Mouse (Mus musculus) kidney, postnatal 0 days (tissue): ENCODE data around the gene Snrpd2. TPM values are rescaled to one million over a fixed set of nuclear protein-coding genes. Genes with fewer than 3 reads are reported as not detected.

Source experiments
- ATAC-seq: fragments of 200-750 bp; cut with Nextera tagmentation; replicated peaks from 2 replicates; pipeline ENCODE4 v1.8.0; 2017; ENCODE audit warnings: low read depth, moderate number of reproducible peaks, moderate TSS enrichment, moderate library complexity; ENCODE audit not compliant: low FRiP score
- DNase-seq: peaks from one replicate; pipeline ENCODE4 v3.0.0-alpha.2; 2016; ENCODE audit warnings: low spot score
- H3K27ac ChIP-seq: fragments of 300-500 bp; sonication (generic); 2 replicates; pipeline ENCODE4 v1.5.1; 2014; ENCODE audit warnings: mild to moderate bottlenecking
- H3K27me3 ChIP-seq: fragments of 300-500 bp; sonication (generic); 2 replicates; pipeline ENCODE4 v1.6.1; 2014; ENCODE audit warnings: low read length, mixed read lengths; ENCODE audit not compliant: insufficient read depth
- H3K36me3 ChIP-seq: fragments of 300-500 bp; sonication (generic); 2 replicates; pipeline ENCODE4 v1.6.1; 2014; ENCODE audit warnings: low read length, mixed read lengths; ENCODE audit not compliant: insufficient read depth
- H3K4me1 ChIP-seq: fragments of 300-500 bp; sonication (generic); replicated peaks from 2 replicates; pipeline ENCODE4 v1.6.1; 2014; ENCODE audit warnings: antibody characterized with exemption, low read length, mixed read lengths; ENCODE audit not compliant: insufficient read depth
- H3K4me2 ChIP-seq: fragments of 300-500 bp; sonication (generic); 2 replicates; pipeline ENCODE4 v1.6.1; 2014; ENCODE audit warnings: mild to moderate bottlenecking, low read length, moderate library complexity, mixed read lengths
- H3K4me3 ChIP-seq: fragments of 300-500 bp; sonication (generic); replicated peaks from 2 replicates; pipeline ENCODE4 v1.5.1; 2014; ENCODE audit warnings: low read depth, low read length
- H3K9ac ChIP-seq: fragments of 300-500 bp; sonication (generic); 2 replicates; pipeline ENCODE4 v1.6.1; 2014; ENCODE audit warnings: low read depth, low read length
- H3K9me3 ChIP-seq: fragments of 300-500 bp; sonication (generic); replicated peaks from 2 replicates; pipeline ENCODE4 v1.6.1; 2016; ENCODE audit warnings: low read length, inconsistent platforms, mixed read lengths
- CTCF ChIP-seq: IDR thresholded peaks from 2 replicates; pipeline ENCODE4 v1.5.1; 2016; ENCODE audit warnings: antibody characterized with exemption, low read depth, mild to moderate bottlenecking, moderate library complexity
- WGBS: fragments of 180-500 bp; shearing (Covaris S2); extraction: QIAGEN DNeasy Blood & Tissue Kit; methylation state at CpG from one replicate; pipeline ENCODE4 v1.1.7; 2014; 5-methylcytosine and 5-hydroxymethylcytosine counted together
- microRNA counts: library from miRNA; unstranded; fragments of <30 nt; microRNA quantifications from one replicate; lab custom pipeline; 2015
- microRNA-seq: library from miRNA; unstranded; fragments of <30 nt; microRNA quantifications from one replicate; pipeline ENCODE4, GENCODE M21; 2016
- polyA plus RNA-seq: library from polyadenylated mRNA; unstranded; fragments of >200 nt; fragmentation: Nextera tagmentation; extraction: Ambion mirVana; gene quantifications from 2 replicates; pipeline ENCODE4 v1.2.1, GENCODE M21; 2015

Gene Snrpd2
- polyA plus RNA-seq, 1 experiment from 2014 or later = 127 TPM

- DNase-seq (no peak), ATAC-seq (peak; percentile 53; the same call in 1 of the 2 replicates)
- peaks cover 15% of the 10 kb centered on the region for H3K4me1 ChIP-seq
- 46% methylated on average over 6 of the region's 6 CpGs for WGBS
- no peak overlapping the region for H3K4me3 ChIP-seq
- 0 out of 2 replicates have a peak, but pooled peaks cover 11% of the 10 kb centered on the region for H3K36me3 ChIP-seq
- H3K9ac ChIP-seq = peak overlapping the region; percentile 18; the same call in 1 of the 2 replicates
- peaks cover 3% of the 10 kb centered on the region; the same call in 1 of the 2 replicates for H3K27me3 ChIP-seq
- no peak overlapping the region for H3K4me2 ChIP-seq
- no peak for TF ChIP-seq CTCF
- no peaks in the 10 kb centered on the region for H3K9me3 ChIP-seq
- peak overlapping the region; percentile 55 for H3K27ac ChIP-seq
Observed at GRCm38 (mm10) chr7:19184758-19185157, 35.2 kb downstream of the Snrpd2 start.

GRCm38 (mm10) chr7:19194676-19195075 lies 45.2 kb downstream of the Snrpd2 start:
- Histone ChIP-seq H3K4me2 (no peak overlapping the region), H3K9ac (no peak overlapping the region), H3K4me1 (no peaks in the 10 kb centered on the region), H3K4me3 (no peak overlapping the region), H3K27ac (no peak overlapping the region), H3K27me3 (no peaks in the 10 kb centered on the region), H3K9me3 (no peaks in the 10 kb centered on the region), H3K36me3 (peaks cover 30% of the 10 kb centered on the region; the same call in 1 of the 2 replicates)
- TF ChIP-seq CTCF = peak; percentile 39
- ATAC-seq (no peak), DNase-seq (no peak)
- WGBS = 96% methylated on average over 4 of the region's 4 CpGs

- TF ChIP-seq CTCF = peak; percentile 64
- H3K9ac ChIP-seq = no peak overlapping the region
- H3K27me3 ChIP-seq = no peaks in the 10 kb centered on the region
- H3K4me2 ChIP-seq = no peak overlapping the region
- no peak overlapping the region for H3K4me3 ChIP-seq
- DNase-seq (no peak), ATAC-seq (no peak)
- 55% methylated on average over 6 of the region's 6 CpGs for WGBS
- no peaks in the 10 kb centered on the region for H3K4me1 ChIP-seq
- no peak overlapping the region for H3K27ac ChIP-seq
- peaks cover 26% of the 10 kb centered on the region; the same call in 1 of the 2 replicates for H3K36me3 ChIP-seq
- no peaks in the 10 kb centered on the region for H3K9me3 ChIP-seq
Observed at GRCm38 (mm10) chr7:19196676-19197075, 47.2 kb downstream of the Snrpd2 start.

GRCm38 (mm10) chr7:19197985-19198384 lies 48.5 kb downstream of the Snrpd2 start:
- no peak overlapping the region for H3K4me2 ChIP-seq
- H3K4me1 ChIP-seq = no peaks in the 10 kb centered on the region
- H3K36me3 ChIP-seq = peaks cover 28% of the 10 kb centered on the region; the same call in 1 of the 2 replicates
- no peak for ATAC-seq
- H3K9me3 ChIP-seq = no peaks in the 10 kb centered on the region
- WGBS = 33% methylated on average over 2 of the region's 2 CpGs
- no peak overlapping the region for H3K27ac ChIP-seq
- no peaks in the 10 kb centered on the region for H3K27me3 ChIP-seq
- no peak for DNase-seq
- H3K9ac ChIP-seq = no peak overlapping the region
- no peak overlapping the region for H3K4me3 ChIP-seq
- TF ChIP-seq CTCF = peak; percentile 66

- 74% methylated on average over 14 of the region's 15 CpGs for WGBS
- Histone ChIP-seq H3K4me3 (no peak overlapping the region), H3K9me3 (no peaks in the 10 kb centered on the region), H3K4me2 (no peak overlapping the region), H3K27ac (no peak overlapping the region), H3K9ac (no peak overlapping the region), H3K4me1 (no peaks in the 10 kb centered on the region), H3K27me3 (no peaks in the 10 kb centered on the region), H3K36me3 (peaks cover 22% of the 10 kb centered on the region)
- no peak for DNase-seq
- no peak for TF ChIP-seq CTCF
- 0 out of 2 replicates have a peak, but pooled peaks have one; percentile 17 for ATAC-seq
Observed at GRCm38 (mm10) chr7:19201660-19202059, 52.1 kb downstream of the Snrpd2 start.

- no peak for TF ChIP-seq CTCF
- 69% methylated on average over 15 of the region's 15 CpGs for WGBS
- Histone ChIP-seq H3K4me3 (no peak overlapping the region), H3K27me3 (no peaks in the 10 kb centered on the region), H3K36me3 (peaks cover 22% of the 10 kb centered on the region), H3K9me3 (no peaks in the 10 kb centered on the region), H3K27ac (no peak overlapping the region), H3K4me1 (no peaks in the 10 kb centered on the region), H3K4me2 (no peak overlapping the region), H3K9ac (no peak overlapping the region)
- no peak for DNase-seq
- no peak for ATAC-seq
Observed at GRCm38 (mm10) chr7:19202065-19202850, 52.7 kb downstream of the Snrpd2 start.

MicroRNA genes within 50 kb of the gene (microRNA counts, 519-probe panel; counts per million panel counts)
- 330 counts per million, percentile 68 among the panel's probes with 10 or more counts for microRNA mmu-miR-330 (lab: Ali Mortazavi, UCI)

Small RNAs within 50 kb of the gene (microRNA-seq; reads per million reads assigned to microRNA genes)
- gene Mir330 = 192 reads per million, percentile 59 among the genes with 10 or more reads in this experiment

Other genes starting within 250 kb of the Snrpd2 start
- gene Ccdc61, start 239.3 kb upstream of the Snrpd2 start, polyA plus RNA-seq = 22.4 and 26.3 TPM in 2 replicates
- gene Nova2, start 223.8 kb upstream of the Snrpd2 start, polyA plus RNA-seq = 0.55 and 0.58 TPM in 2 replicates
- gene Nanos2, start 162.3 kb upstream of the Snrpd2 start, polyA plus RNA-seq = 0.09 TPM in 1 of 2 replicates, not detected in the other
- gene Mypop, start 158.5 kb upstream of the Snrpd2 start, polyA plus RNA-seq = 3.3 and 3.6 TPM in 2 replicates
- gene Irf2bp1, start 145.7 kb upstream of the Snrpd2 start, polyA plus RNA-seq = 15.2 and 17.3 TPM in 2 replicates
- gene Foxa3, start 126.2 kb upstream of the Snrpd2 start, polyA plus RNA-seq = 0.53 and 0.57 TPM in 2 replicates
- 16.6 and 17.6 TPM in 2 replicates for gene Sympk, start 125.3 kb upstream of the Snrpd2 start, polyA plus RNA-seq
- gene Rsph6a, start 95.0 kb upstream of the Snrpd2 start, polyA plus RNA-seq = not detected in 2 replicates
- gene Dmwd, start 73.5 kb upstream of the Snrpd2 start, polyA plus RNA-seq = 12.2 and 16.9 TPM in 2 replicates
- 9.4 and 11.6 TPM in 2 replicates for gene Dmpk, start 65.9 kb upstream of the Snrpd2 start, polyA plus RNA-seq
- 7.6 and 7.9 TPM in 2 replicates for gene Six5, start 55.1 kb upstream of the Snrpd2 start, polyA plus RNA-seq
- 2.0 TPM in 2 replicates for gene Gm4969, start 31.4 kb upstream of the Snrpd2 start, polyA plus RNA-seq
- gene Fbxo46, start 29.9 kb upstream of the Snrpd2 start, polyA plus RNA-seq = 12.1 and 13.0 TPM in 2 replicates
- gene Qpctl, start 431 bp upstream of the Snrpd2 start, polyA plus RNA-seq = 13.3 and 15.4 TPM in 2 replicates
- gene Gipr, start 16.4 kb downstream of the Snrpd2 start, polyA plus RNA-seq = 0.08 and 0.09 TPM in 2 replicates
- gene Eml2, start 26.7 kb downstream of the Snrpd2 start, polyA plus RNA-seq = 10.6 and 13.1 TPM in 2 replicates
- 5.1 and 5.2 TPM in 2 replicates for gene Gpr4, start 62.8 kb downstream of the Snrpd2 start, polyA plus RNA-seq
- 30.4 and 30.5 TPM in 2 replicates for gene Opa3, start 78.6 kb downstream of the Snrpd2 start, polyA plus RNA-seq
- gene Vasp, start 122.1 kb downstream of the Snrpd2 start, polyA plus RNA-seq = 89.4 and 94.4 TPM in 2 replicates
- gene Ppm1n, start 130.3 kb downstream of the Snrpd2 start, polyA plus RNA-seq = 0.18 TPM in 1 of 2 replicates, not detected in the other
- 7.3 and 7.4 TPM in 2 replicates for gene Rtn2, start 132.9 kb downstream of the Snrpd2 start, polyA plus RNA-seq
- gene Fosb, start 160.3 kb downstream of the Snrpd2 start, polyA plus RNA-seq = 0.11 TPM in 2 replicates
- 68.4 and 68.8 TPM in 2 replicates for gene Ercc1, start 195.1 kb downstream of the Snrpd2 start, polyA plus RNA-seq
- 16.7 and 17.7 TPM in 2 replicates for gene Cd3eap, start 209.8 kb downstream of the Snrpd2 start, polyA plus RNA-seq
- gene Ppp1r13l, start 210.0 kb downstream of the Snrpd2 start, polyA plus RNA-seq = 3.0 and 4.0 TPM in 2 replicates
- 11.0 and 11.5 TPM in 2 replicates for gene Ercc2, start 232.3 kb downstream of the Snrpd2 start, polyA plus RNA-seq